Mouse (Mus musculus) hindbrain, embryonic 16.5 days (tissue): ENCODE measurements at regions not wholly inside any gene's neighbourhood (a gene's known extent, or its start where the extent isn't known, plus 50 kb on each side); places are given as distances from the start of the nearest gene placed in this dataset.

Source experiments
- ATAC-seq: fragments of 200-750 bp; cut with Nextera tagmentation; 2 replicates; pipeline ENCODE4 v1.8.0; 2017; ENCODE audit warnings: moderate TSS enrichment, moderate library complexity
- H3K27ac ChIP-seq: fragments of 300-500 bp; sonication (generic); 2 replicates; pipeline ENCODE4 v1.5.1; 2014; ENCODE audit warnings: low read depth, mild to moderate bottlenecking, control low read depth, low read length, moderate library complexity
- H3K27me3 ChIP-seq: fragments of 300-500 bp; sonication (generic); replicated peaks from 2 replicates; pipeline ENCODE4 v1.6.1; 2014; ENCODE audit warnings: low read length; ENCODE audit not compliant: control insufficient read depth, insufficient read depth
- H3K36me3 ChIP-seq: fragments of 300-500 bp; sonication (generic); 2 replicates; pipeline ENCODE4 v1.6.1; 2014; ENCODE audit warnings: mild to moderate bottlenecking, low read length, moderate library complexity, mixed read lengths; ENCODE audit not compliant: control insufficient read depth, insufficient read depth
- H3K4me1 ChIP-seq: fragments of 300-500 bp; sonication (generic); 2 replicates; pipeline ENCODE4 v1.6.1; 2014; ENCODE audit warnings: low read depth, low read length; ENCODE audit not compliant: control insufficient read depth, insufficient read depth
- H3K4me2 ChIP-seq: fragments of 300-500 bp; sonication (generic); 2 replicates; pipeline ENCODE4 v1.6.1; 2014; ENCODE audit warnings: mild to moderate bottlenecking, low read length, control low read depth, moderate library complexity
- H3K4me3 ChIP-seq: fragments of 300-500 bp; sonication (generic); 2 replicates; pipeline ENCODE4 v1.5.1; 2014; ENCODE audit warnings: mild to moderate bottlenecking, low read length, control low read depth, moderate library complexity
- H3K9ac ChIP-seq: fragments of 300-500 bp; sonication (generic); 2 replicates; pipeline ENCODE4 v1.6.1; 2014; ENCODE audit warnings: low read depth, mild to moderate bottlenecking, control low read depth, low read length, moderate library complexity
- H3K9me3 ChIP-seq: fragments of 300-500 bp; sonication (generic); 2 replicates; pipeline ENCODE4 v1.6.1; 2014; ENCODE audit warnings: mild to moderate bottlenecking, low read length, moderate library complexity; ENCODE audit not compliant: control insufficient read depth
- WGBS: fragments of 180-500 bp; shearing (Covaris S2); extraction: QIAGEN DNeasy Blood & Tissue Kit; methylation state at CpG from one replicate; pipeline ENCODE4 v1.1.7; 2014; 5-methylcytosine and 5-hydroxymethylcytosine counted together

DNA sequence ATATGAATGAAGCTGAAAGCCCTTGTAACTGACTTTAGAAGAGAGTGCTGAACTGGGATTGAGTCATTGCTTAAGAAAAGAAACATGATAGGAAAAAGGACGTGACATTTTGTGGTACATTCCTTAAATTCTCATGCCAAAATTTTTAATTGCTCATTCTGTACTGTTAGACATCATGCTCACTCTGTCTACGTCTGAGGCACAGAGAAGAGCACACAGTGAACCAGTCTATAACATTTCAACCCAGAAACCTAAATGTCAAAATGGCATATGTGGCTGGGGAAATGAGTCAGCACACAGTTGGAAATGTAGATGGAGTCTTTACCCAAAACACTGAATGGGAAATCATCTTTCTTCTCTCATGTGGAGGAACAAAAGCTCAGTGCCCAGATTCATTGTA, 77.9 kb upstream of the Col11a1 start:
- H3K4me3 ChIP-seq, result no peak overlapping the region
- no peak overlapping the region for H3K4me2 ChIP-seq
- H3K9me3 ChIP-seq, result no peaks in the 10 kb centered on the region
- no peaks in the 10 kb centered on the region for H3K4me1 ChIP-seq
- H3K36me3 ChIP-seq, result no peaks in the 10 kb centered on the region
- WGBS, result 73% methylated on average over 2 of the region's 2 CpGs
- H3K27ac ChIP-seq, result no peak overlapping the region
- no peak for ATAC-seq
- no peak overlapping the region for H3K9ac ChIP-seq
- H3K27me3 ChIP-seq, result no peaks in the 10 kb centered on the region

DNA sequence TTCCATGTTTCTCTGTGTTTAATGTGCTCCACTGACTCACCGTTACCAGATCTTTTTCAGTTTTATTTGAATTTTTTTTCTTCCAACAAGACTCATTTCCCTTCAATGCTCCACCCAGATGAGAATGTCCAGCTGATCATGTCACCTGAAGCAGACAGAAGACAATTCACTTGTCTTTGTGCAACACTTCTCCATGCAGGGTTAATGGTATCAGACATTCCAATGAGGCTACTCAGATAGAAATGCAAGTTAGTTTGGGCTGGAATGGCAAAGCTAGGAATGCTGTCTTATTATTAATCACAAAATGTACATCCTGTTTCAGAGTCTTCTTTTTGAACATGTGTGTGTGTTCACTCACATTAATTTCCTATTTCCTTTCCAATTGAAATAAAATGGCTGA, 77.2 kb upstream of the Col11a1 start:
- Histone ChIP-seq H3K9me3 (no peaks in the 10 kb centered on the region), H3K4me2 (no peak overlapping the region), H3K27ac (no peak overlapping the region), H3K36me3 (no peaks in the 10 kb centered on the region), H3K4me1 (no peaks in the 10 kb centered on the region), H3K4me3 (no peak overlapping the region), H3K27me3 (no peaks in the 10 kb centered on the region), H3K9ac (no peak overlapping the region)
- 85% methylated on average over 1 of the region's 1 CpGs for WGBS
- no peak for ATAC-seq

GRCm38 (mm10) chr3:113954486-113954885, 75.9 kb upstream of the Col11a1 start:
- no peak for ATAC-seq

GRCm38 (mm10) chr3:113960080-113960479, 70.3 kb upstream of the Col11a1 start:
- H3K4me2 ChIP-seq, result no peak overlapping the region
- WGBS, result 69% methylated on average over 2 of the region's 2 CpGs
- no peaks in the 10 kb centered on the region for H3K36me3 ChIP-seq
- no peak for ATAC-seq
- no peaks in the 10 kb centered on the region for H3K4me1 ChIP-seq
- H3K9me3 ChIP-seq, result no peaks in the 10 kb centered on the region
- no peak overlapping the region for H3K4me3 ChIP-seq
- H3K9ac ChIP-seq, result no peak overlapping the region
- no peak overlapping the region for H3K27ac ChIP-seq
- no peaks in the 10 kb centered on the region for H3K27me3 ChIP-seq

More at GRCm38 (mm10) chr3:113954486-113954885, 75.9 kb upstream of the Col11a1 start:
- H3K4me2 ChIP-seq, result no peak overlapping the region
- no peak overlapping the region for H3K27ac ChIP-seq
- H3K27me3 ChIP-seq, result no peaks in the 10 kb centered on the region
- H3K9ac ChIP-seq, result no peak overlapping the region
- no peaks in the 10 kb centered on the region for H3K4me1 ChIP-seq
- no peaks in the 10 kb centered on the region for H3K9me3 ChIP-seq
- no peak overlapping the region for H3K4me3 ChIP-seq
- H3K36me3 ChIP-seq, result no peaks in the 10 kb centered on the region
